Comparison of ENCODE assay signal across 10 mouse cellular contexts in the genomic region with DNA sequence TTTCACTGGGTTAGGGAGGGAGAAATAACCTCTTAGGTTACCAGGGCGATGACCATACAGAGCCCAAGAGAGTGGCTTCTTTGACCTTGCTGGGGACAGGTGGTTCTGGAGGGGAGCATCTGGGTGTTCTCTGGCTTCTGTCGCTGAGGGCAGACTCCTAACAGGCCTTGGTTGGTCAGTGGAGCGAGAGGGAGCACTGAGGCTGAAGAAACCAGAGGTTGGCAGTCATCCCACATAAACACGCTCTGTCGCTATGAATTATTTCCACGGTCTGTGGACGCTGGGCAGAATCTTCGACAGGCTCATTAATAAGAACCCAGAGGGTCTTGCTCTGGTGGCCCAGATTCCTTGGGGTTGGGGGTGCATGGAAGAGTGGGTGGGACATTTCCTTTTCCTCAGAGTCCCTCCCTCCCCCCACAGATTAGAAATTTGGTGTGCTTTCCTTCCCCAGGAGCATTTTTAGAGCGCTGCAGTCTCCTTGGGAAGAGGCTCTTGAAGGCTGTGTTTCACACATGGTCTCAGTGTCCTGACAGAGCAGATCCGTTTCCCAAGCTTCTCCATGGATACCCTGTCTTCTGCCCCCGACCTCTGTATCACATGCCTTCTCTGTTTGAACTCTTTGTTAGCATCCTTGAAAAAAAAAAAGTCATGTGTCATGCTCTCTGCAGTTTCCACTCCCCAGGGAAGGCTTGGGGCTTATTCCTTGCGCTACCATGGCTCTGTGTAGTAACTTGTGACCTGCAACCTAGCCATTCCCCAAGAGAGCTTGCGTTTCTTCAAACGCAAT.
A peak's percentile ranks its signal among the peaks of the same experiment; 100 is the strongest.
DNase-seq lines count a peak whose midpoint lies in the region; ATAC-seq and TF ChIP-seq lines count a peak whose summit lies in the region.
"Had no signal": no experiment of that assay in that cellular context is flagged by ENCODE, and none has a peak within 500 bp of the region (broad histone marks: within the 10 kb centered on the region; RNA-seq: fewer than 3 reads in every experiment).

No protein-coding gene starts in this region.

- no peak overlapping the region for H3K9ac ChIP-seq in heart, embryonic 11.5 days (ENCODE audit: low read depth, low read length)
- H3K9ac ChIP-seq: limb, embryonic 12.5 days had no signal

- ATAC-seq in heart, embryonic 11.5 days (replicated peaks; ENCODE audit: insufficient number of reproducible peaks, low FRiP score, low TSS enrichment) = no peak

- no peak for TF ChIP-seq CTCF in embryonic fibroblast, embryonic 13.5 days (IDR thresholded peaks at IDR 0.05; ENCODE audit: borderline replicate concordance, insufficient read depth, low read length)

- H3K4me2 ChIP-seq in heart, embryonic 11.5 days = no peak overlapping the region
- H3K4me2 ChIP-seq: limb, embryonic 12.5 days had no signal

- H3K27ac ChIP-seq in heart, embryonic 10.5 days = peak overlapping the region; percentile 18; the same call in 1 of the 2 replicates
- H3K27ac ChIP-seq in heart, embryonic 11.5 days (ENCODE audit: low read depth, low read length) = no peak overlapping the region
- peak overlapping the region; percentile 74 for H3K27ac ChIP-seq in embryonic fibroblast, embryonic 13.5 days (ENCODE audit: insufficient read depth, low read length)

- DNase-seq in heart, embryonic 10.5 days (ENCODE audit: low spot score) = no peak
- peak; percentile 42 for DNase-seq in adipocyte (ENCODE audit: low spot score)
- DNase-seq in kidney, postnatal 36 days = peak; percentile 76 to 81
- DNase-seq in left cerebral cortex, adult 8-10 months (ENCODE audit: low spot score in 2 of 2) = no peak
- DNase-seq in frontal cortex, postnatal 14 days (ENCODE audit: low spot score in 2 of 2) = no peak
- DNase-seq in layer of hippocampus, postnatal 14 days (ENCODE audit: low spot score in 2 of 2) = no peak

- H3K36me3 ChIP-seq in heart, embryonic 10.5 days = no peaks in the 10 kb centered on the region
- no peaks in the 10 kb centered on the region for H3K36me3 ChIP-seq in heart, embryonic 11.5 days (ENCODE audit: control insufficient read depth, insufficient read depth, low read length)
- H3K36me3 ChIP-seq: limb, embryonic 12.5 days had no signal

- H3K9me3 ChIP-seq in heart, embryonic 10.5 days = no peaks in the 10 kb centered on the region
- H3K9me3 ChIP-seq in heart, embryonic 11.5 days (replicated peaks; ENCODE audit: control insufficient read depth, low read length) = no peaks in the 10 kb centered on the region
- H3K9me3 ChIP-seq: limb, embryonic 12.5 days had no signal

- WGBS in heart, embryonic 10.5 days = 69% methylated on average over 14 of the region's 14 CpGs
- WGBS in heart, embryonic 11.5 days (ENCODE audit: insufficient replicate concordance) = 61% methylated on average over 14 of the region's 14 CpGs

- no peak for TF ChIP-seq POLR2A in embryonic fibroblast, embryonic 13.5 days (IDR thresholded peaks at IDR 0.05; ENCODE audit: low read depth, low read length)

- H3K4me3 ChIP-seq in heart, embryonic 10.5 days = no peak overlapping the region
- no peak overlapping the region for H3K4me3 ChIP-seq in heart, embryonic 11.5 days (ENCODE audit: low read depth, low read length)
- no peak overlapping the region for H3K4me3 ChIP-seq in embryonic fibroblast, embryonic 13.5 days (ENCODE audit: insufficient read depth, low read length)
- H3K4me3 ChIP-seq: limb, embryonic 12.5 days; myocyte had no signal

- peaks cover 10% of the 10 kb centered on the region; the same call in 1 of the 2 replicates for H3K27me3 ChIP-seq in heart, embryonic 10.5 days (ENCODE audit: insufficient read depth, poor library complexity, severe bottlenecking)
- H3K27me3 ChIP-seq in heart, embryonic 11.5 days (ENCODE audit: control insufficient read depth, insufficient read depth, low read length) = no peaks in the 10 kb centered on the region; the same call in 1 of the 2 replicates
- H3K27me3 ChIP-seq: limb, embryonic 12.5 days had no signal

- H3K4me1 ChIP-seq in heart, embryonic 10.5 days = peaks cover 29% of the 10 kb centered on the region
- H3K4me1 ChIP-seq in heart, embryonic 11.5 days (ENCODE audit: control insufficient read depth, insufficient read depth, low read length) = peaks cover 10% of the 10 kb centered on the region
- peaks cover 21% of the 10 kb centered on the region for H3K4me1 ChIP-seq in embryonic fibroblast, embryonic 13.5 days (ENCODE audit: control insufficient read depth, insufficient read depth, low read length)

Comparison
In these comparisons a context has a peak if more than half of its experiments do, and no peak if none do; other contexts are left out.
1. DNase-seq: peak in adipocyte (single experiment) and kidney, postnatal 36 days (2 of 2); none in heart, embryonic 10.5 days (single experiment), left cerebral cortex, adult 8-10 months (0 of 2), frontal cortex, postnatal 14 days (0 of 2) and layer of hippocampus, postnatal 14 days (0 of 2).